Mouse (Mus musculus): ENCODE data around the gene Rnf31. TPM values are rescaled to one million over a fixed set of nuclear protein-coding genes. Genes with fewer than 3 reads are reported as not detected.
A peak's percentile ranks its signal among the peaks of the same experiment; 100 is the strongest.

The Rnf31 gene
- polyA plus RNA-seq, 1 experiment: 39.1 TPM

GRCm38 (mm10) chr14:55605743-55606459, 14.4 kb downstream of the Rnf31 start:
- Histone ChIP-seq H3K4me1 (ENCODE audit: control insufficient read depth, insufficient read depth, low read length) (peaks cover 4% of the 10 kb centered on the region), H3K27ac (ENCODE audit: insufficient read depth, low read length) (peak overlapping the region; percentile 46; the same call in 1 of the 2 replicates), H3K9ac (ENCODE audit: low read depth, poor library complexity, severe bottlenecking) (peak overlapping the region; percentile 23), H3K27me3 (ENCODE audit: control insufficient read depth, insufficient read depth, low read length, poor library complexity, severe bottlenecking) (no peaks in the 10 kb centered on the region), H3K4me3 (ENCODE audit: low read depth, low read length) (no peak overlapping the region), H3K9me3 (replicated peaks; ENCODE audit: control insufficient read depth, insufficient read depth, low read length, poor library complexity, severe bottlenecking) (no peaks in the 10 kb centered on the region), H3K36me3 (ENCODE audit: control insufficient read depth, insufficient read depth, low read length, poor library complexity, severe bottlenecking) (peaks cover 35% of the 10 kb centered on the region)
- TF ChIP-seq EP300 (IDR thresholded peaks at IDR 0.05; ENCODE audit: insufficient read depth, low read depth, low read length): no peak
- no peak for TF ChIP-seq POLR2A (IDR thresholded peaks at IDR 0.05; ENCODE audit: insufficient read depth, low read length)
- no peak for TF ChIP-seq CTCF (IDR thresholded peaks at IDR 0.05; ENCODE audit: low read depth, low read length)

- Histone ChIP-seq H3K36me3 (ENCODE audit: control insufficient read depth, insufficient read depth, low read length, poor library complexity, severe bottlenecking) (peaks cover 25% of the 10 kb centered on the region), H3K9ac (ENCODE audit: low read depth, poor library complexity, severe bottlenecking) (no peak overlapping the region)
Observed at GRCm38 (mm10) chr14:55608339-55608738, 16.8 kb downstream of the Rnf31 start.

DNA sequence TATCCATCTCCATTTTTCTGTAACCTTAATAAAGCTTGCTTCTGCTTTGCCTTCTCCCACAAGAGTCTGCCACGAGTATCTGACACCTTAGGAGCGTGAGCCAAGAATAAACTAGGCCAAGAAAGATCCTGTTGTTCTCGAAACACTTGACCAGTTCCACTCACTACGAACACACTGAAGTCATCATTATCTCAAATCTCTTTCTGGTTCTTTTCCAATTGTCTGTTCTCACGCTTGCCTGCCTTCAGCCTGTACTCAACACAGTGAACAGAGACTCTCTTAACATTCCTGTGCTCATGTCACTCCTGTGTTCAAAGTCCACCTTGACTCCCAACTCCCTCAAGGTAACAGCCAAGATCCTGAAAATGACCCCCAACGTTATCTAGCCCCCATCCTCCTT, 21.8 kb downstream of the Rnf31 start:
- Histone ChIP-seq H3K9me3 (replicated peaks; ENCODE audit: control insufficient read depth, insufficient read depth, low read length, poor library complexity, severe bottlenecking) (no peaks in the 10 kb centered on the region), H3K9ac (ENCODE audit: low read depth, poor library complexity, severe bottlenecking) (no peak overlapping the region), H3K36me3 (ENCODE audit: control insufficient read depth, insufficient read depth, low read length, poor library complexity, severe bottlenecking) (peaks cover 13% of the 10 kb centered on the region), H3K4me1 (ENCODE audit: control insufficient read depth, insufficient read depth, low read length) (no peaks in the 10 kb centered on the region), H3K27ac (ENCODE audit: insufficient read depth, low read length) (no peak overlapping the region), H3K27me3 (ENCODE audit: control insufficient read depth, insufficient read depth, low read length, poor library complexity, severe bottlenecking) (no peaks in the 10 kb centered on the region), H3K4me3 (ENCODE audit: low read depth, low read length) (no peak overlapping the region)
- TF ChIP-seq POLR2A (IDR thresholded peaks at IDR 0.05; ENCODE audit: insufficient read depth, low read length) (no peak), EP300 (IDR thresholded peaks at IDR 0.05; ENCODE audit: insufficient read depth, low read depth, low read length) (no peak), CTCF (IDR thresholded peaks at IDR 0.05; ENCODE audit: low read depth, low read length) (no peak)

More at GRCm38 (mm10) chr14:55608339-55608738, 16.8 kb downstream of the Rnf31 start:
- Histone ChIP-seq H3K4me3 (ENCODE audit: low read depth, low read length) (no peak overlapping the region), H3K4me1 (ENCODE audit: control insufficient read depth, insufficient read depth, low read length) (peaks cover 4% of the 10 kb centered on the region), H3K27me3 (ENCODE audit: control insufficient read depth, insufficient read depth, low read length, poor library complexity, severe bottlenecking) (no peaks in the 10 kb centered on the region), H3K27ac (ENCODE audit: insufficient read depth, low read length) (no peak overlapping the region), H3K9me3 (replicated peaks; ENCODE audit: control insufficient read depth, insufficient read depth, low read length, poor library complexity, severe bottlenecking) (no peaks in the 10 kb centered on the region)
- TF ChIP-seq POLR2A (IDR thresholded peaks at IDR 0.05; ENCODE audit: insufficient read depth, low read length) (no peak), EP300 (IDR thresholded peaks at IDR 0.05; ENCODE audit: insufficient read depth, low read depth, low read length) (no peak), CTCF (IDR thresholded peaks at IDR 0.05; ENCODE audit: low read depth, low read length) (no peak)

GRCm38 (mm10) chr14:55614565-55615178, 23.2 kb downstream of the Rnf31 start:
- H3K9me3 ChIP-seq (replicated peaks; ENCODE audit: control insufficient read depth, insufficient read depth, low read length, poor library complexity, severe bottlenecking): no peaks in the 10 kb centered on the region
- H3K27ac ChIP-seq (ENCODE audit: insufficient read depth, low read length): no peak overlapping the region
- H3K36me3 ChIP-seq (ENCODE audit: control insufficient read depth, insufficient read depth, low read length, poor library complexity, severe bottlenecking): no peaks in the 10 kb centered on the region
- no peak overlapping the region for H3K4me3 ChIP-seq (ENCODE audit: low read depth, low read length)
- H3K4me1 ChIP-seq (ENCODE audit: control insufficient read depth, insufficient read depth, low read length): no peaks in the 10 kb centered on the region
- H3K27me3 ChIP-seq (ENCODE audit: control insufficient read depth, insufficient read depth, low read length, poor library complexity, severe bottlenecking): no peaks in the 10 kb centered on the region
- no peak overlapping the region for H3K9ac ChIP-seq (ENCODE audit: low read depth, poor library complexity, severe bottlenecking)
- TF ChIP-seq EP300 (IDR thresholded peaks at IDR 0.05; ENCODE audit: insufficient read depth, low read depth, low read length): no peak
- TF ChIP-seq POLR2A (IDR thresholded peaks at IDR 0.05; ENCODE audit: insufficient read depth, low read length): no peak

DNA sequence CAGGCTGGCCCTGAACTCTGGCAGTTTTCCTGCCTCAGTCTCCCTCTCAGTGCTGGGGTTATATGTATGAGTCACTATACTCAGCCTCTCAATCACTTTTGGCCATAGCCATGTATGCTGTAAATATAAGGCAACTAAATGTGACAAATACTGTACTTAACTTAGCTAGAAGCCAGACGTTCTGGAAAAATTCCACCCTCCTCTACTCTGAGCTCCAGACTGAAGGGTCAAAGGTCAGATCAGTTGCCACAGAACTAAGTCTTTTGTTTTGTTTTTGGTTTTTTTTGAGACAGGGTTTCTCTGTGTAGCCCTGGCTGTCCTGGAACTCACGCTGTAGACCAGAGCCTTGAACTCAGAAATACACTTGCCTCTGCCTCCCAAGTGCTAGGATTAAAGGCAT, 24.4 kb downstream of the Rnf31 start:
- TF ChIP-seq POLR2A (IDR thresholded peaks at IDR 0.05; ENCODE audit: insufficient read depth, low read length) (no peak), CTCF (IDR thresholded peaks at IDR 0.05; ENCODE audit: low read depth, low read length) (no peak), EP300 (IDR thresholded peaks at IDR 0.05; ENCODE audit: insufficient read depth, low read depth, low read length) (no peak)
- H3K9ac ChIP-seq (ENCODE audit: low read depth, poor library complexity, severe bottlenecking): no peak overlapping the region
- H3K27ac ChIP-seq (ENCODE audit: insufficient read depth, low read length): no peak overlapping the region
- no peaks in the 10 kb centered on the region for H3K27me3 ChIP-seq (ENCODE audit: control insufficient read depth, insufficient read depth, low read length, poor library complexity, severe bottlenecking)
- no peak overlapping the region for H3K4me3 ChIP-seq (ENCODE audit: low read depth, low read length)
- no peaks in the 10 kb centered on the region for H3K36me3 ChIP-seq (ENCODE audit: control insufficient read depth, insufficient read depth, low read length, poor library complexity, severe bottlenecking)
- no peaks in the 10 kb centered on the region for H3K9me3 ChIP-seq (replicated peaks; ENCODE audit: control insufficient read depth, insufficient read depth, low read length, poor library complexity, severe bottlenecking)
- H3K4me1 ChIP-seq (ENCODE audit: control insufficient read depth, insufficient read depth, low read length): no peaks in the 10 kb centered on the region

DNA sequence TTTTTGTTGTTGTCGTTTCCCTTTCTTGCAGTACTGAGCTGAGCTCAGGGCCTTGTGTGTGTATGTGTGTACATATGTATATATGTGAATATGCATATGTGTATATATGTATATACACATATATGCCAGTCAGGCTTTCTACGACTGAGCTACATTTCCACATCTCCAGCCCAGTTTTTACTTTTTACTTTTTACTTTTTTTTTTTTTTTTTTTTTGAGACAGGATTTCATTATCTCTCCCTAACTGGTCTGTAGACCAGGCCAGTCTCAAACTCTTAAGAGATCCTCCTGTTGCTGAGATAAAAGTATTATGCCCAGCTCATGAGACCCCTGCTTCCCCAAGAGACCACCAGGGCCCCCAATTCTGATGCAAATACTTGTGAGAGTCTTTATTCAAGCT, 25.3 kb downstream of the Rnf31 start:
- Histone ChIP-seq H3K36me3 (ENCODE audit: control insufficient read depth, insufficient read depth, low read length, poor library complexity, severe bottlenecking) (no peaks in the 10 kb centered on the region), H3K4me3 (ENCODE audit: low read depth, low read length) (no peak overlapping the region), H3K9me3 (replicated peaks; ENCODE audit: control insufficient read depth, insufficient read depth, low read length, poor library complexity, severe bottlenecking) (no peaks in the 10 kb centered on the region), H3K4me1 (ENCODE audit: control insufficient read depth, insufficient read depth, low read length) (no peaks in the 10 kb centered on the region), H3K27ac (ENCODE audit: insufficient read depth, low read length) (peak overlapping the region; percentile 67), H3K9ac (ENCODE audit: low read depth, poor library complexity, severe bottlenecking) (no peak overlapping the region), H3K27me3 (ENCODE audit: control insufficient read depth, insufficient read depth, low read length, poor library complexity, severe bottlenecking) (no peaks in the 10 kb centered on the region)
- no peak for TF ChIP-seq CTCF (IDR thresholded peaks at IDR 0.05; ENCODE audit: low read depth, low read length)
- TF ChIP-seq EP300 (IDR thresholded peaks at IDR 0.05; ENCODE audit: insufficient read depth, low read depth, low read length): no peak
- TF ChIP-seq POLR2A (IDR thresholded peaks at IDR 0.05; ENCODE audit: insufficient read depth, low read length): no peak
